Mouse (Mus musculus): ENCODE results near the gene Ptpn7. TPM values are rescaled to one million over a fixed set of nuclear protein-coding genes. Genes with fewer than 3 reads are reported as not detected.

The Ptpn7 gene
- 2.9 and 4.0 TPM in 2 replicates for polyA plus RNA-seq (2012; rRNA removed; ENCODE audit: low replicate concordance)

GRCm38 (mm10) chr1:135132473-135132872 lies at the start of gene Ptpn7:
Gene Ptpn7, plus strand, starts transcription at chr1:135132700.

GRCm38 (mm10) chr1:135105124-135105523 lies 27.4 kb upstream of the Ptpn7 start, which contains the start of gene Lgr6:
Gene Lgr6, minus strand, starts transcription at chr1:135105276.

DNA sequence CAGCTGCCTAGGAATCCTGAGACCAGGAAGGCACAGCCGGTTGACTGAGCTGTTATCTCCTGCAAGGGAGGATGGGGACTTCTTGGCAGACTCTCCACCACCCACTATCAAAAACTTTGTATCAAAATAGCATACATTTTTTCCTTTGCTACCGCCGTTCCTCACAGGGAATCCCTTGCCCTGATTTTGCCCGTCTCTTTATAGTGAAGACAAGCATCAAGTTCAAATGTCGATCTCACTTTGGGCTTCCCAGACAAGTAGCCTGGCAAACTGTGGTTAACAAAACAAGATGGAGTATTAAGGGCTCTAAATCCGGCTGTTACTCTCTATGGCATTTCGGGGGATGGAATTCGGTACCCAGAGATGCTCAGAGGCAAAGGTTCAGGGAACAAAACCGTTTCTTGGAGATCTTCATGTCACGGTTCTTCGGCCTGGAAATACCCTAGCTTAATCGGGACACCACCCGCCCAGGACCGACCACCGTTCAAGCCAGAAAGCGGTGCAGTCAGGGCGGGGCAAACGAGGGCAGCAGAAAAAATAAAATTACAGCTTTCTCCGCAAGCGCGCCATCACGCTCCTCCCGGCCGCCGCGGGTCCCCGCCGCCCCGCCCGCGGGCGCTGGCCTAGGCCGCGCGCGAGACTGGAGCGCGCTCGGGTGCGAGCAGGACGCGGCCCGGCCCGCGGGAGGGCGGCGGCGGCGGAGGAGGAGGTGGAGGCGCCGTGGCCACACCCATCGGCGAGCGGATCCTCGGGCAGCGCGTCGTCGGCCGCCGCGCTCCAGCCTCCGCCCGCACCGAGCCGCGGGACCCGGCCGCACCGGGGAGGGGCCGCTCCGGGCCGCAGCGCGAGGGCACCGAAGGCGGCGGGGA lies 13.8 kb downstream of the Ptpn7 start, which contains the start of gene Arl8a:
TSS of gene Arl8a (plus strand) at position 748 of the 869 bp plus-strand sequence.

GRCm38 (mm10) chr1:135167435-135167834 lies 34.9 kb downstream of the Ptpn7 start, which contains the start of gene Gpr37l1:
Gene Gpr37l1, minus strand, starts transcription at chr1:135167681.

Other genes with a start within 250 kb of the Ptpn7 start
- 7.6 and 11.9 TPM in 2 replicates for gene Ppp1r12b, start 176.8 kb upstream of the Ptpn7 start, polyA plus RNA-seq (2012; rRNA removed; ENCODE audit: low replicate concordance)
- gene Ube2t, start 170.1 kb upstream of the Ptpn7 start, polyA plus RNA-seq (2012; rRNA removed; ENCODE audit: low replicate concordance), result 0.70 and 5.1 TPM in 2 replicates
- gene Lgr6, start 27.4 kb upstream of the Ptpn7 start, polyA plus RNA-seq (2012; rRNA removed; ENCODE audit: low replicate concordance), result 0.32 TPM in 1 of 2 replicates, not detected in the other
- gene Arl8a, start 14.1 kb downstream of the Ptpn7 start, polyA plus RNA-seq (2012; rRNA removed; ENCODE audit: low replicate concordance), result 40.2 and 76.9 TPM in 2 replicates
- gene Gpr37l1, start 35.0 kb downstream of the Ptpn7 start, polyA plus RNA-seq (2012; rRNA removed; ENCODE audit: low replicate concordance), result 2.1 and 2.8 TPM in 2 replicates
- 221 and 254 TPM in 2 replicates for gene Elf3, start 125.9 kb downstream of the Ptpn7 start, polyA plus RNA-seq (2012; rRNA removed; ENCODE audit: low replicate concordance)
- gene Rnpep, start 151.4 kb downstream of the Ptpn7 start, polyA plus RNA-seq (2012; rRNA removed; ENCODE audit: low replicate concordance), result 76.4 and 161 TPM in 2 replicates
- gene Timm17a, start 181.1 kb downstream of the Ptpn7 start, polyA plus RNA-seq (2012; rRNA removed; ENCODE audit: low replicate concordance), result 49.5 and 49.7 TPM in 2 replicates
- gene Lmod1, start 192.1 kb downstream of the Ptpn7 start, polyA plus RNA-seq (2012; rRNA removed; ENCODE audit: low replicate concordance), result 10.5 and 12.8 TPM in 2 replicates
- 5.5 and 7.3 TPM in 2 replicates for gene Shisa4, start 242.5 kb downstream of the Ptpn7 start, polyA plus RNA-seq (2012; rRNA removed; ENCODE audit: low replicate concordance)